Mouse (Mus musculus): ENCODE data around the gene Cyld. TPM values are rescaled to one million over a fixed set of nuclear protein-coding genes. Genes with fewer than 3 reads are reported as not detected.
"Not testable (repeated sequence)": the region's sequence is repeated elsewhere in the genome, so short reads cannot be mapped to it uniquely, and the experiment has no call there.

The Cyld gene
- 8.2 and 13.4 TPM in 2 replicates for polyA plus RNA-seq (2016; fragmentation: Nextera tagmentation; extraction: Ambion mirVana)

- Histone ChIP-seq H3K27ac (peak within 1 kb of the TSS; percentile 89), H3K9me3 (replicated peaks) (no peaks in the 10 kb centered on the region), H3K27me3 (ENCODE audit: low read depth, poor library complexity, severe bottlenecking) (no peaks in the 10 kb centered on the region), H3K4me3 (peak within 1 kb of the TSS; percentile 79), H3K36me3 (no peaks in the 10 kb centered on the region), H3K4me1 (peaks cover 41% of the 10 kb centered on the region)
- DNase-seq (ENCODE audit: low spot score): peak; percentile 97
- under 1% methylated on average over 80 of the region's 80 CpGs for WGBS
Observed at GRCm38 (mm10) chr8:88696721-88697641, at the start of gene Cyld. Gene Cyld, plus strand, starts transcription at chr8:88697028.

- Histone ChIP-seq H3K4me3 (no peak overlapping the region), H3K27me3 (ENCODE audit: low read depth, poor library complexity, severe bottlenecking) (peaks cover 42% of the 10 kb centered on the region), H3K27ac (no peak overlapping the region), H3K9me3 (replicated peaks) (no peaks in the 10 kb centered on the region), H3K36me3 (no peaks in the 10 kb centered on the region), H3K4me1 (peaks cover 41% of the 10 kb centered on the region)
- DNase-seq (ENCODE audit: low spot score): no peak
Observed at GRCm38 (mm10) chr8:88648322-88648721, 48.5 kb upstream of the Cyld start.

GRCm38 (mm10) chr8:88650016-88650708, 46.7 kb upstream of the Cyld start:
- 83% methylated on average over 6 of the region's 6 CpGs for WGBS
- H3K4me3 ChIP-seq: no peak overlapping the region
- peaks cover 42% of the 10 kb centered on the region for H3K4me1 ChIP-seq
- no peak overlapping the region for H3K27ac ChIP-seq
- DNase-seq (ENCODE audit: low spot score): no peak
- no peaks in the 10 kb centered on the region for H3K36me3 ChIP-seq
- no peaks in the 10 kb centered on the region for H3K9me3 ChIP-seq (replicated peaks)
- peaks cover 42% of the 10 kb centered on the region for H3K27me3 ChIP-seq (ENCODE audit: low read depth, poor library complexity, severe bottlenecking)

GRCm38 (mm10) chr8:88651122-88651521, 45.7 kb upstream of the Cyld start:
- H3K4me3 ChIP-seq; H3K36me3 ChIP-seq; DNase-seq (ENCODE audit: low spot score); H3K27ac ChIP-seq; H3K9me3 ChIP-seq (replicated peaks): not testable (repeated sequence)
- Histone ChIP-seq H3K4me1 (peaks cover 42% of the 10 kb centered on the region), H3K27me3 (ENCODE audit: low read depth, poor library complexity, severe bottlenecking) (peaks cover 32% of the 10 kb centered on the region)
- 65% methylated on average over 4 of the region's 4 CpGs for WGBS

GRCm38 (mm10) chr8:88655334-88655733, 41.5 kb upstream of the Cyld start:
- H3K36me3 ChIP-seq: no peaks in the 10 kb centered on the region
- H3K4me3 ChIP-seq: no peak overlapping the region
- peaks cover 19% of the 10 kb centered on the region for H3K4me1 ChIP-seq
- no peak for DNase-seq (ENCODE audit: low spot score)
- H3K9me3 ChIP-seq (replicated peaks): no peaks in the 10 kb centered on the region
- H3K27ac ChIP-seq: no peak overlapping the region
- H3K27me3 ChIP-seq (ENCODE audit: low read depth, poor library complexity, severe bottlenecking): no peaks in the 10 kb centered on the region

GRCm38 (mm10) chr8:88659873-88660272, 37.0 kb upstream of the Cyld start:
- Histone ChIP-seq H3K27ac (no peak overlapping the region), H3K27me3 (ENCODE audit: low read depth, poor library complexity, severe bottlenecking) (no peaks in the 10 kb centered on the region), H3K4me1 (0 out of 2 replicates have a peak, but pooled peaks cover 5% of the 10 kb centered on the region), H3K4me3 (no peak overlapping the region), H3K36me3 (no peaks in the 10 kb centered on the region), H3K9me3 (replicated peaks) (no peaks in the 10 kb centered on the region)
- WGBS: 93% methylated on average over 3 of the region's 3 CpGs
- no peak for DNase-seq (ENCODE audit: low spot score)

- WGBS: 76% methylated on average over 6 of the region's 6 CpGs
- no peak overlapping the region for H3K4me3 ChIP-seq
- no peak for DNase-seq (ENCODE audit: low spot score)
- no peaks in the 10 kb centered on the region for H3K27me3 ChIP-seq (ENCODE audit: low read depth, poor library complexity, severe bottlenecking)
- no peaks in the 10 kb centered on the region for H3K9me3 ChIP-seq (replicated peaks)
- no peak overlapping the region for H3K27ac ChIP-seq
- H3K4me1 ChIP-seq: peaks cover 13% of the 10 kb centered on the region
- no peaks in the 10 kb centered on the region for H3K36me3 ChIP-seq
Observed at GRCm38 (mm10) chr8:88662401-88662821, 34.4 kb upstream of the Cyld start.

GRCm38 (mm10) chr8:88664121-88664520, 32.7 kb upstream of the Cyld start:
- Histone ChIP-seq H3K27ac (no peak overlapping the region), H3K27me3 (ENCODE audit: low read depth, poor library complexity, severe bottlenecking) (no peaks in the 10 kb centered on the region), H3K9me3 (replicated peaks) (no peaks in the 10 kb centered on the region), H3K4me1 (peaks cover 19% of the 10 kb centered on the region), H3K4me3 (no peak overlapping the region), H3K36me3 (no peaks in the 10 kb centered on the region)
- WGBS: 89% methylated on average over 16 of the region's 16 CpGs
- no peak for DNase-seq (ENCODE audit: low spot score)

- Histone ChIP-seq H3K4me3 (no peak overlapping the region), H3K4me1 (peaks cover 19% of the 10 kb centered on the region), H3K9me3 (replicated peaks) (no peaks in the 10 kb centered on the region)
Observed at GRCm38 (mm10) chr8:88664947-88665346, 31.9 kb upstream of the Cyld start.

GRCm38 (mm10) chr8:88666435-88666834, 30.4 kb upstream of the Cyld start:
- 51% methylated on average over 1 of the region's 1 CpGs for WGBS
- Histone ChIP-seq H3K27me3 (ENCODE audit: low read depth, poor library complexity, severe bottlenecking) (no peaks in the 10 kb centered on the region), H3K4me3 (no peak overlapping the region), H3K4me1 (peaks cover 21% of the 10 kb centered on the region), H3K9me3 (replicated peaks) (no peaks in the 10 kb centered on the region), H3K27ac (no peak overlapping the region), H3K36me3 (no peaks in the 10 kb centered on the region)
- DNase-seq (ENCODE audit: low spot score): no peak

More at GRCm38 (mm10) chr8:88664947-88665346, 31.9 kb upstream of the Cyld start:
- Histone ChIP-seq H3K36me3 (no peaks in the 10 kb centered on the region), H3K27me3 (ENCODE audit: low read depth, poor library complexity, severe bottlenecking) (no peaks in the 10 kb centered on the region), H3K27ac (no peak overlapping the region)
- WGBS: 94% methylated on average over 19 of the region's 19 CpGs
- no peak for DNase-seq (ENCODE audit: low spot score)

GRCm38 (mm10) chr8:88668400-88669086, 28.3 kb upstream of the Cyld start:
- no peaks in the 10 kb centered on the region for H3K9me3 ChIP-seq (replicated peaks)
- H3K4me3 ChIP-seq: no peak overlapping the region
- peaks cover 26% of the 10 kb centered on the region for H3K4me1 ChIP-seq
- no peak for DNase-seq (ENCODE audit: low spot score)
- no peaks in the 10 kb centered on the region for H3K36me3 ChIP-seq
- WGBS: 77% methylated on average over 14 of the region's 14 CpGs
- no peaks in the 10 kb centered on the region for H3K27me3 ChIP-seq (ENCODE audit: low read depth, poor library complexity, severe bottlenecking)
- no peak overlapping the region for H3K27ac ChIP-seq

- H3K9me3 ChIP-seq (replicated peaks): no peaks in the 10 kb centered on the region
- peaks cover 22% of the 10 kb centered on the region for H3K4me1 ChIP-seq
- H3K27me3 ChIP-seq (ENCODE audit: low read depth, poor library complexity, severe bottlenecking): no peaks in the 10 kb centered on the region
- H3K27ac ChIP-seq: no peak overlapping the region
- WGBS: 86% methylated on average over 6 of the region's 6 CpGs
- H3K4me3 ChIP-seq: no peak overlapping the region
- DNase-seq (ENCODE audit: low spot score): no peak
- H3K36me3 ChIP-seq: no peaks in the 10 kb centered on the region
Observed at GRCm38 (mm10) chr8:88670782-88671181, 26.0 kb upstream of the Cyld start.

- no peak overlapping the region for H3K27ac ChIP-seq
- no peak for DNase-seq (ENCODE audit: low spot score)
- WGBS: 87% methylated on average over 10 of the region's 10 CpGs
Observed at GRCm38 (mm10) chr8:88671575-88671974, 25.3 kb upstream of the Cyld start.

More at GRCm38 (mm10) chr8:88671575-88671974, 25.3 kb upstream of the Cyld start:
- H3K36me3 ChIP-seq: no peaks in the 10 kb centered on the region
- no peaks in the 10 kb centered on the region for H3K27me3 ChIP-seq (ENCODE audit: low read depth, poor library complexity, severe bottlenecking)
- no peak overlapping the region for H3K4me3 ChIP-seq
- H3K4me1 ChIP-seq: peaks cover 16% of the 10 kb centered on the region
- H3K9me3 ChIP-seq (replicated peaks): no peaks in the 10 kb centered on the region
